Mouse (Mus musculus): ENCODE measurements at regions not wholly inside any gene's neighbourhood (a gene's known extent, or its start where the extent isn't known, plus 50 kb on each side); places are given as distances from the start of the nearest gene placed in this dataset.

DNA sequence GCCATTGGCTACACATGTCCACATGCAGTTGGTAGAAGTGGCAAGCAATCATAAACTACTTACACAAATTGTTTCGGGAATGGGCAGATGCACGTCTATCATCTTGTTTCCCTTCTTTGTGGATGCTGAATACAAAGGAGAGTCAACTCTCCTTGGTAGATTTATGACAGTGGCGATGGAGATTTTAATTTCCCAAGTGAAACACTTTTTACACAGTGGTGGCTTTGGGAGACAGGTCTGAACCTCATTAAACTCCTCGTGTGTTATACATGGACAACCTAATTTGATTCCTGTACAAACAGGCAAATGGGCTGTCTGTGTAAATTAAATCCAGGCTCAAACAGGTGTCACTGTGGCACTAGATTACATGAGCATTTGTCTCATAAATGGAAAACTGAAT, 887.1 kb upstream of the Ddx18 start:
- TF ChIP-seq CTCF (IDR thresholded peaks at IDR 0.05; ENCODE audit: extremely low read depth, insufficient read depth, low read length) (no peak), POLR2A (IDR thresholded peaks at IDR 0.05; ENCODE audit: extremely low read depth, insufficient read depth, low read length) (no peak)

Data from cortical plate, adult 2 months (tissue).